Mouse (Mus musculus): ENCODE data around the gene Ddx31.

DNA sequence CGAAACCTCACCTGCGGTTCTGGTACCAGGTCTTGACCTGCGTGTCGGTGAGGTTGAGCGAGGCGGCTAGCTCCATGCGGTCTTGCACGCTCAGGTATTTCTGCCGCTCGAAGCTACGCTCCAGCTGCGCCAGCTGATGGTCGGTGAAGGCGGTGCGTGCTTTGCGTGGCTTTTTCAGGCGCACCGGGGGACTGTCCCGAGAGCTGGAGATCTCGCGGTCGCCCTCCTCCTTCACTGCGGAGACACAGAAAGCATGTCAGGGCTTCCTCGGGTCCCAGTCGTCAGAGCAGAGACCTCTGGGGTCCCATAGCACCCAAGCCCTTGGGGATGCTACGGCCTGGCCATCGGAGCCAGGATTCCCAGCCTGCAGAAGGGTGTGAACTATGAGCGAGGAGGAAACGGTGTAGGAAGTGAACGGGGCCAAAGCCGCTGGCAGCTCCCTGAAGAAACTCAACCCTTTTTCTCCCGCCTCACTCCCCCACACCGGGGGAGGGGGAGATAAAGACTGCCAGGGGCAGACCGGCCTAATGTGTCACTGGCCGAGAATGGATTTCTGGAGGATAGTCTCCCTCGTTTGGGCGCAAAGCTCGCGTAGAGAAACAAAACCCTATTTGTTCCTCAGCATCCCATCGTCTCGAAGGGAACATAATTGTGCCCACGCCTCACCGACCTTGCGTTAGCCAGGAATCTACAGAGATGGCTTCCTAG is 71.3 kb downstream of the Ddx31 start:
- TF ChIP-seq POLR2A (IDR thresholded peaks at IDR 0.05; ENCODE audit: borderline replicate concordance, control insufficient read depth, low read depth, low read length) (no peak), CTCF (IDR thresholded peaks at IDR 0.05; ENCODE audit: control insufficient read depth, insufficient read depth, low read length) (no peak)

Measured in bone marrow, adult 2 months (tissue).